Mouse (Mus musculus): ENCODE data around the gene Sesn1. TPM values are rescaled to one million over a fixed set of nuclear protein-coding genes. Genes with fewer than 3 reads are reported as not detected.

Sesn1 gene
- 9.7 TPM for polyA plus RNA-seq (2012; fragmentation: generic; extraction: Trizol)

DNA sequence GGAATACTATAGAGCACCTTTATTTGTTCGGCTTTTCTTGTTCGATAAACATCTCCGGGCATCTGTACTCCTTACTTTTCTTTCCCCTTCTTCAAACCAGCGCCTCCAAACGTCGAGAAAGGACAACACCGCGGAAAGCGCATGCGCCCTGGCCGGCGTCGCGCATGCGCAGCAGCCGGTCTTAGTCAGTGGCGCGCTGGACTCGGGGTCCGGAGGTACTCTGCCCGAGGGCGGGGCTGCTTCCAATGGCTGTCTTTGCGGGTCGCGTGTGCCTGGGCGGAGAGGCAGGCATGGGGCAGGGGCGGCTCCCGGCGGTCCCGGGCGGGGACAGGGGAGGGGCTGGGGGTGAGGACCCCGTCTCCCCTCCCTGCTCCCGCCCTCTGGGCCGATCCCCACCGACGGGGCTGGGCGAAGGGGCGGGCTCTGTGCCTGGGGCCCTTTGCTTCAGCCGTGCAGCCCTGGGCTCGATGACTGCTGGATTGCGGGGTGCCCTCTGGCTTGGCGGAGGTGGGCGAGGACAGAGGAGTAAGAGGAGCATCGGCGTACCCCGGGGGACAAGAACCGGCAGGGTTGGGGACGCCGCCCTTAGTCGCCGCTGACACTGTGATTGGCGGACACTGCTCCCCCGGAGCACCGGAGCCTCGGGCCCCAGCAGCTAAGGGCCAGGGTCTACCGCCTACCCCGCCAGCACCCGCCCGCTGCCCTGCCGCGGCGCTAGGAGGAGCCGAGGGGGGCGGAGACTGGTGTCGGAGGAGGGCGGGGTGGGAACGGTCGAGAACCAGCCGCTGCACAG, at the start of gene Sesn1, which contains the start of gene Cep57l1:
TSS of gene Sesn1 (plus strand) at position 165 of the 793 bp plus-strand sequence.
TSS of gene Cep57l1 (minus strand) at position 101 of the 793 bp plus-strand sequence.
- Histone ChIP-seq H3K4me2 (ENCODE audit: low read depth) (peak within 1 kb of the TSS; percentile 84), H3ac (ENCODE audit: control insufficient read depth, insufficient read length) (peak within 1 kb of the TSS; percentile 48), H3K4me3 (peak within 1 kb of the TSS; percentile 46), H3K79me2 (ENCODE audit: control insufficient read depth, insufficient read depth) (peaks cover 25% of the 10 kb centered on the region), H3K27me3 (ENCODE audit: control insufficient read depth, insufficient read depth, insufficient read length) (no peaks in the 10 kb centered on the region), H3K36me3 (ENCODE audit: control insufficient read depth, insufficient read depth) (no peaks in the 10 kb centered on the region)
- no peak for TF ChIP-seq TCF3 (IDR thresholded peaks at IDR 0.05; ENCODE audit: insufficient read length, low read depth)
- peak; percentile 78 for TF ChIP-seq POLR2A (IDR thresholded peaks at IDR 0.05; ENCODE audit: insufficient read length, low read depth)
- TF ChIP-seq E2F4 (IDR thresholded peaks at IDR 0.05; ENCODE audit: insufficient read depth), result no peak
- TF ChIP-seq POLR2AphosphoS2 (IDR thresholded peaks at IDR 0.05; ENCODE audit: insufficient read length, low read depth), result peak; percentile 50
- no peak for TF ChIP-seq SRF (IDR thresholded peaks at IDR 0.05; ENCODE audit: control insufficient read depth, insufficient read length, low read depth)

GRCm38 (mm10) chr10:41760866-41761265, 48.9 kb upstream of the Sesn1 start:
- TF ChIP-seq POLR2A (IDR thresholded peaks at IDR 0.05; ENCODE audit: insufficient read length, low read depth) (no peak), MAX (IDR thresholded peaks at IDR 0.05; ENCODE audit: low read depth) (no peak), TCF12 (IDR thresholded peaks at IDR 0.05; ENCODE audit: insufficient read depth, poor library complexity, severe bottlenecking) (no peak), MYOD1 (IDR thresholded peaks at IDR 0.05; ENCODE audit: control insufficient read depth in 1 of 3, insufficient read length in 2 of 3, low read depth in 2 of 3) (no peak)
- no peak overlapping the region for H3K4me3 ChIP-seq
- H3K4me2 ChIP-seq (ENCODE audit: low read depth), result no peak overlapping the region
- H3K79me2 ChIP-seq (ENCODE audit: control insufficient read depth, insufficient read depth), result no peaks in the 10 kb centered on the region
- no peaks in the 10 kb centered on the region for H3K36me3 ChIP-seq (ENCODE audit: control insufficient read depth, insufficient read depth)
- H3ac ChIP-seq (ENCODE audit: control insufficient read depth, insufficient read length), result no peak overlapping the region
- no peaks in the 10 kb centered on the region for H3K27me3 ChIP-seq (ENCODE audit: control insufficient read depth, insufficient read depth, insufficient read length)

GRCm38 (mm10) chr10:41763741-41764385, 45.9 kb upstream of the Sesn1 start:
- no peaks in the 10 kb centered on the region for H3K79me2 ChIP-seq (ENCODE audit: control insufficient read depth, insufficient read depth)
- TF ChIP-seq POLR2A (IDR thresholded peaks at IDR 0.05; ENCODE audit: insufficient read length, low read depth), result no peak
- no peak for TF ChIP-seq USF1 (IDR thresholded peaks at IDR 0.05; ENCODE audit: low read depth)
- no peak for TF ChIP-seq POLR2AphosphoS2 (IDR thresholded peaks at IDR 0.05; ENCODE audit: insufficient read length, low read depth)
- TF ChIP-seq TCF12 (IDR thresholded peaks at IDR 0.05; ENCODE audit: insufficient read depth, poor library complexity, severe bottlenecking), result no peak
- no peak for TF ChIP-seq REST (IDR thresholded peaks at IDR 0.05; ENCODE audit: insufficient read depth, insufficient read length)
- no peak for TF ChIP-seq CEBPB (IDR thresholded peaks at IDR 0.05; ENCODE audit: insufficient read depth, poor library complexity, severe bottlenecking)
- no peak for TF ChIP-seq MYOD1 (IDR thresholded peaks at IDR 0.05; ENCODE audit: control insufficient read depth in 1 of 3, insufficient read length in 2 of 3, low read depth in 2 of 3)
- no peak for TF ChIP-seq SRF (IDR thresholded peaks at IDR 0.05; ENCODE audit: control insufficient read depth, insufficient read length, low read depth)
- TF ChIP-seq E2F4 (IDR thresholded peaks at IDR 0.05; ENCODE audit: insufficient read depth), result no peak
- no peak for TF ChIP-seq MYOG (IDR thresholded peaks at IDR 0.05; ENCODE audit: control insufficient read depth in 1 of 3, insufficient read depth in 1 of 3, insufficient read length in 2 of 3, low read depth in 2 of 3)
- TF ChIP-seq MAX (IDR thresholded peaks at IDR 0.05; ENCODE audit: low read depth), result no peak
- no peak for TF ChIP-seq TCF3 (IDR thresholded peaks at IDR 0.05; ENCODE audit: insufficient read length, low read depth)
- H3K27me3 ChIP-seq (ENCODE audit: control insufficient read depth, insufficient read depth, insufficient read length), result no peaks in the 10 kb centered on the region
- H3ac ChIP-seq (ENCODE audit: control insufficient read depth, insufficient read length), result no peak overlapping the region
- no peak overlapping the region for H3K4me2 ChIP-seq (ENCODE audit: low read depth)
- H3K4me3 ChIP-seq, result no peak overlapping the region
- H3K36me3 ChIP-seq (ENCODE audit: control insufficient read depth, insufficient read depth), result no peaks in the 10 kb centered on the region

DNA sequence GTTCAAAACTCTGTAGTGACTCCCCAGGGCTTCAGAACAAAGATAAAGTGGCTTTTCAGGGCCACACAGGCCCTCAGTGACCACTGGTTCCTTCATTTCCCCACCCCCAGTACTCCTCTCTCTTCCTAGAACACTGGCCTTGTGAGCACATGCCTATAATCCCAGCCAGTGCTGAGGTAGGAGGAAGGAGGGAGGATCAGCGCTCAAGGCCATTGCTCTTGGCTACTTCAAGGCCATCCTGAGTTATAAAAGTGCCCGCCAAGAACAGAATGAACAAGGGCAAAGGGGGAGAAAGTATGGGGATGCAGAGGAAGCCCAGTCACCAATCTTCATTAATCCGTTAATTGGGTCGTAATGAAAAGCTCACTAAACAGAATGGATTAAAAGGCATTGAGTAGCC, 44.1 kb upstream of the Sesn1 start:
- H3K4me3 ChIP-seq, result no peak overlapping the region
- no peaks in the 10 kb centered on the region for H3K36me3 ChIP-seq (ENCODE audit: control insufficient read depth, insufficient read depth)
- no peak overlapping the region for H3ac ChIP-seq (ENCODE audit: control insufficient read depth, insufficient read length)
- no peaks in the 10 kb centered on the region for H3K79me2 ChIP-seq (ENCODE audit: control insufficient read depth, insufficient read depth)
- no peak overlapping the region for H3K4me2 ChIP-seq (ENCODE audit: low read depth)
- TF ChIP-seq CEBPB (IDR thresholded peaks at IDR 0.05; ENCODE audit: insufficient read depth, poor library complexity, severe bottlenecking), result no peak
- no peak for TF ChIP-seq E2F4 (IDR thresholded peaks at IDR 0.05; ENCODE audit: insufficient read depth)
- no peak for TF ChIP-seq USF1 (IDR thresholded peaks at IDR 0.05; ENCODE audit: low read depth)
- no peak for TF ChIP-seq POLR2A (IDR thresholded peaks at IDR 0.05; ENCODE audit: insufficient read length, low read depth)
- no peak for TF ChIP-seq SRF (IDR thresholded peaks at IDR 0.05; ENCODE audit: control insufficient read depth, insufficient read length, low read depth)
- TF ChIP-seq MYOG (IDR thresholded peaks at IDR 0.05; ENCODE audit: control insufficient read depth in 1 of 3, insufficient read depth in 1 of 3, insufficient read length in 2 of 3, low read depth in 2 of 3), result no peak
- TF ChIP-seq MYOD1 (IDR thresholded peaks at IDR 0.05; ENCODE audit: control insufficient read depth in 1 of 3, insufficient read length in 2 of 3, low read depth in 2 of 3), result no peak
- TF ChIP-seq TCF12 (IDR thresholded peaks at IDR 0.05; ENCODE audit: insufficient read depth, poor library complexity, severe bottlenecking), result no peak
- no peak for TF ChIP-seq REST (IDR thresholded peaks at IDR 0.05; ENCODE audit: insufficient read depth, insufficient read length)
- H3K27me3 ChIP-seq (ENCODE audit: control insufficient read depth, insufficient read depth, insufficient read length), result no peaks in the 10 kb centered on the region

DNA sequence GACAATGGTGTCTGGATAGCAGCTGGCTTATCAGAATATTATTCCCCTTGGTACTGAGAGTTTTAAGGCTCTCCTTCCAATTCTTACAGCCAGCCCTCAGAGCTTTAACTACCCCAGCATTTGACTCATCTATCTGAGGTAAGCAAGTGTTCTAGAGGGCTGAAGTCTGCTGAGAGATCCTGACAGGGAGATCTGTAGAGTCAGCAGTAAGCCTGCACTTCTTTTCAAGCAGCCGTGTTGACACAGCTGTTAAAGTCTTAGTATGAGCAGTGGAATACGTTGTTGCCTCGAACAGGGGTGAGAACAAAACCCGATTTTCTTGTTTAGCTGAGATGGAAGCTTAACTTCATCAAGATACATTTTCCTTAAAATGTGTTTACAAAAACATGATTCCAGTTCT, 43.5 kb upstream of the Sesn1 start:
- H3ac ChIP-seq (ENCODE audit: control insufficient read depth, insufficient read length), result no peak overlapping the region
- no peaks in the 10 kb centered on the region for H3K27me3 ChIP-seq (ENCODE audit: control insufficient read depth, insufficient read depth, insufficient read length)
- H3K4me2 ChIP-seq (ENCODE audit: low read depth), result no peak overlapping the region
- H3K36me3 ChIP-seq (ENCODE audit: control insufficient read depth, insufficient read depth), result no peaks in the 10 kb centered on the region
- no peak overlapping the region for H3K4me3 ChIP-seq
- TF ChIP-seq SRF (IDR thresholded peaks at IDR 0.05; ENCODE audit: control insufficient read depth, insufficient read length, low read depth) (no peak), REST (IDR thresholded peaks at IDR 0.05; ENCODE audit: insufficient read depth, insufficient read length) (no peak), MAX (IDR thresholded peaks at IDR 0.05; ENCODE audit: low read depth) (no peak), MYOD1 (IDR thresholded peaks at IDR 0.05; ENCODE audit: control insufficient read depth in 1 of 3, insufficient read length in 2 of 3, low read depth in 2 of 3) (peak in 1 of 3 experiments; percentile 33), CEBPB (IDR thresholded peaks at IDR 0.05; ENCODE audit: insufficient read depth, poor library complexity, severe bottlenecking) (no peak), POLR2AphosphoS2 (IDR thresholded peaks at IDR 0.05; ENCODE audit: insufficient read length, low read depth) (no peak), E2F4 (IDR thresholded peaks at IDR 0.05; ENCODE audit: insufficient read depth) (no peak), USF1 (IDR thresholded peaks at IDR 0.05; ENCODE audit: low read depth) (no peak), POLR2A (IDR thresholded peaks at IDR 0.05; ENCODE audit: insufficient read length, low read depth) (no peak), MYOG (IDR thresholded peaks at IDR 0.05; ENCODE audit: control insufficient read depth in 1 of 3, insufficient read depth in 1 of 3, insufficient read length in 2 of 3, low read depth in 2 of 3) (peak in 1 of 3 experiments; percentile 23)
- no peaks in the 10 kb centered on the region for H3K79me2 ChIP-seq (ENCODE audit: control insufficient read depth, insufficient read depth)

Measured in myocyte (in vitro differentiated cells).